9 mouse cellular contexts compared by ENCODE assay signal in the genomic region with DNA sequence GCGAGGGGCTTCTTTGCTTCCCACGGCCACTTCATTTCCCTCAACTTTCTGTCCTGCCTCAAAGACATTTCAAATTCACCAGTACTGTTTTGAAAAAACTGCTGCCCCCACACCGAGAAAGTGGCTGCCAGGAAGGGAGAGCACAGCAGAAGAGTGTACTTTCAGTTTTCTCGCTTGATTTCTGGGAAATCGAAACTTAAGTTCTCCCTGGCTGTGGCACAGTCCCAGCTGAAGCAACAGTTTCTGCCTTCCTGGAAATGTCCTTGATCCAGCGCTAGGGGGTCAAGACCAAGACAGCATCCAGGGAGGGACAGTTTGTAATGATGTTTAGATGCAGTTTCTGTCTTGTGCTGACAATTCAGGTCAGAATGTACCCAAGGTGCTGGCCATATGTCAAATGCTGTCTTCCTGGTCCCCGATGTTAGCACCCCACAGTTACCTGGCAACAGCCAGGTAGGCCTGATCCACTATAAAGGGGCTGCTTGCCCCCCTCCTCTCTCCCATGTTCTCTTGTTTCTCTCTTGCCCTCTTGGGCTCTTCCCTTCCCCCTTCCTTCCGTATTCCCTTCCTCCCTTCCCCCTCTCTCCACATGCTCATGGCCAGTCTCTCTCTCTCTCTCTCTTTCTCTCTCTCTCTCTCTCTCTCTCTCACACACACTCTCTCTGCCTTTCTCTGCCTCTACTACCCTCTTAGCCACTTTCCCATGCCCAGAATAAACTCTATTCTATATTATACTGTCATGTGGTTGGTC. TPM values are rescaled to one million over a fixed set of nuclear protein-coding genes. Genes with fewer than 3 reads are reported as not detected.
DNase-seq lines count a peak whose midpoint lies in the region; ATAC-seq lines count a peak whose summit lies in the region.
"Had no signal": no experiment of that assay in that cellular context is flagged by ENCODE, and none has a peak within 500 bp of the region (broad histone marks: within the 10 kb centered on the region; RNA-seq: fewer than 3 reads in every experiment).

No protein-coding gene starts in this region.

- peaks cover 5% of the 10 kb centered on the region; the same call in 1 of the 2 replicates for H3K4me1 ChIP-seq in heart, embryonic 12.5 days (replicated peaks)
- no peaks in the 10 kb centered on the region for H3K4me1 ChIP-seq in brown adipose tissue, adult 24 weeks (ENCODE audit: control insufficient read depth, insufficient read depth, insufficient read length, low read length)
- H3K4me1 ChIP-seq in limb, embryonic 10.5 days, result no peaks in the 10 kb centered on the region
- H3K4me1 ChIP-seq: lung, embryonic 15.5 days had no signal

- peak; percentile 63 to 76 for DNase-seq in heart, adult 18-20 months
- DNase-seq in lung, postnatal 4 days, result peak; percentile 42 to 43
- DNase-seq in spleen, adult 18-20 months, result no peak
- no peak for DNase-seq in limb, embryonic 10.5 days (ENCODE audit: low spot score)
- DNase-seq in layer of hippocampus, postnatal 10 days (ENCODE audit: low spot score in 2 of 2), result no peak

- H3K36me3 ChIP-seq in heart, embryonic 12.5 days, result no peaks in the 10 kb centered on the region
- H3K36me3 ChIP-seq in limb, embryonic 10.5 days, result no peaks in the 10 kb centered on the region
- H3K36me3 ChIP-seq: lung, embryonic 15.5 days had no signal

- H3K4me2 ChIP-seq in heart, embryonic 12.5 days, result no peak overlapping the region
- H3K4me2 ChIP-seq: lung, embryonic 15.5 days had no signal

- H3K9me3 ChIP-seq in heart, embryonic 12.5 days (replicated peaks), result no peaks in the 10 kb centered on the region
- H3K9me3 ChIP-seq in limb, embryonic 10.5 days (replicated peaks), result no peaks in the 10 kb centered on the region
- H3K9me3 ChIP-seq: lung, embryonic 15.5 days had no signal

- no peak overlapping the region for H3K27ac ChIP-seq in heart, embryonic 12.5 days (ENCODE audit: poor library complexity, severe bottlenecking)
- peak overlapping the region; percentile 35 for H3K27ac ChIP-seq in brown adipose tissue, adult 24 weeks (replicated peaks; ENCODE audit: low read depth, low read length)
- H3K27ac ChIP-seq in limb, embryonic 10.5 days, result no peak overlapping the region
- H3K27ac ChIP-seq: lung, embryonic 15.5 days had no signal

- H3K9ac ChIP-seq in heart, embryonic 12.5 days, result no peak overlapping the region; the same call in 1 of the 2 replicates
- H3K9ac ChIP-seq: lung, embryonic 15.5 days had no signal

- 70% methylated on average over 8 of the region's 8 CpGs for WGBS in heart, embryonic 12.5 days
- 82% methylated on average over 8 of the region's 8 CpGs for WGBS in limb, embryonic 10.5 days

- no peak overlapping the region for H3K4me3 ChIP-seq in heart, embryonic 12.5 days
- H3K4me3 ChIP-seq in brown adipose tissue, adult 24 weeks (ENCODE audit: insufficient read depth, low read depth, low read length), result peak overlapping the region; percentile 10
- H3K4me3 ChIP-seq in limb, embryonic 10.5 days, result no peak overlapping the region
- H3K4me3 ChIP-seq: lung, embryonic 15.5 days had no signal

- H3K27me3 ChIP-seq in heart, embryonic 12.5 days (replicated peaks), result no peaks in the 10 kb centered on the region; the same call in 1 of the 2 replicates
- no peaks in the 10 kb centered on the region for H3K27me3 ChIP-seq in limb, embryonic 10.5 days (ENCODE audit: low read depth, poor library complexity, severe bottlenecking)
- H3K27me3 ChIP-seq: lung, embryonic 15.5 days had no signal

- no peak for ATAC-seq in heart, embryonic 12.5 days (ENCODE audit: insufficient number of reproducible peaks, low FRiP score)
- peak; percentile 57 for ATAC-seq in inflammation-experienced regulatory T-cells, adult 6 months

RNA-seq across cellular contexts. Expression of gene Coq2, which starts 38.0 kb away (rescaled TPM):
- 100 to 1,000 TPM; 104 to 107 TPM for total RNA-seq in heart, adult 18-20 months (2021)
- polyA plus RNA-seq in heart, embryonic 12.5 days (2016; fragmentation: Nextera tagmentation; extraction: Ambion mirVana), result 71.5 and 75.7 TPM in 2 replicates
- polyA plus RNA-seq in brown adipose tissue, adult 24 weeks (2012; ENCODE audit: insufficient read depth, insufficient read length, missing spikeins), result 66.5 and 77.7 TPM in 2 replicates
- polyA plus RNA-seq in inflammation-experienced regulatory T-cells, adult 6 months (2017; shearing (Covaris generic)), result 10 to 100 TPM in 2 of 3 experiments, 1 to 10 TPM in 1; 6.8 to 11.9 (median 11.6) TPM
- polyA plus RNA-seq in limb, embryonic 10.5 days (2016; fragmentation: Nextera tagmentation; extraction: Ambion mirVana), result 60.5 and 69.0 TPM in 2 replicates
- total RNA-seq in layer of hippocampus, postnatal 10 days (2021), result 10 to 100 TPM; 56.9 to 60.7 TPM

Comparison
In these comparisons a context has a peak if more than half of its experiments do, and no peak if none do; other contexts are left out.
1. DNase-seq: peak in heart, adult 18-20 months (2 of 2) and lung, postnatal 4 days (2 of 2); none in spleen, adult 18-20 months (0 of 2), limb, embryonic 10.5 days (single experiment) and layer of hippocampus, postnatal 10 days (0 of 2).